In genomic region chr1:156074575-156074974, GRCm38 (mm10) we compare ENCODE assay signal across 10 mouse cellular contexts. TPM values are rescaled to one million over a fixed set of nuclear protein-coding genes. Genes with fewer than 3 reads are reported as not detected.
DNase-seq lines count a peak whose midpoint lies in the region; TF ChIP-seq lines count a peak whose summit lies in the region.
"Had no signal": no experiment of that assay in that cellular context is flagged by ENCODE, and none has a peak within 500 bp of the region (broad histone marks: within the 10 kb centered on the region; RNA-seq: fewer than 3 reads in every experiment).

No protein-coding gene starts in this region.

- peaks cover 8% of the 10 kb centered on the region for H3K4me1 ChIP-seq in testis, adult 2 months (ENCODE audit: control insufficient read depth, insufficient read depth, low read length)

- no peaks in the 10 kb centered on the region for H3K36me3 ChIP-seq in testis, adult 2 months (ENCODE audit: control insufficient read depth, insufficient read depth, low read length)
- H3K36me3 ChIP-seq: embryonic facial prominence, embryonic 12.5 days; heart, embryonic 13.5 days had no signal

- peak overlapping the region; percentile 44 for H3K4me3 ChIP-seq in testis, adult 2 months (ENCODE audit: control insufficient read depth, low read depth, low read length)
- H3K4me3 ChIP-seq: embryonic facial prominence, embryonic 12.5 days; heart, embryonic 13.5 days had no signal

- no peak for TF ChIP-seq CTCF in testis, adult 2 months (IDR thresholded peaks at IDR 0.05; ENCODE audit: control insufficient read depth, insufficient read depth, insufficient replicate concordance, low read depth, low read length)

- TF ChIP-seq POLR2A in testis, adult 2 months (IDR thresholded peaks at IDR 0.05; ENCODE audit: control insufficient read depth, low read depth, low read length) = no peak

- no peaks in the 10 kb centered on the region for H3K27me3 ChIP-seq in testis, adult 2 months (ENCODE audit: control insufficient read depth, insufficient read depth, low read length)
- H3K27me3 ChIP-seq: embryonic facial prominence, embryonic 12.5 days; heart, embryonic 13.5 days had no signal

- DNase-seq in gastrocnemius, postnatal 10 days = peak; percentile 34
- DNase-seq in gastrocnemius, postnatal 25 days = no peak
- no peak for DNase-seq in testis, postnatal 14 days (ENCODE audit: low spot score)
- peak; percentile 77 to 85 for DNase-seq in kidney, postnatal 4 days
- DNase-seq in testis, postnatal 10 days (ENCODE audit: low spot score) = peak; percentile 58
- no peak for DNase-seq in thymus, postnatal 10 days (ENCODE audit: low spot score in 2 of 2)
- no peak for DNase-seq in layer of hippocampus, adult 18-20 months (ENCODE audit: low spot score in 2 of 2)

- peak overlapping the region; percentile 2 for H3K27ac ChIP-seq in testis, adult 2 months (ENCODE audit: control insufficient read depth, insufficient read depth, low read depth, low read length)
- H3K27ac ChIP-seq: embryonic facial prominence, embryonic 12.5 days; heart, embryonic 13.5 days had no signal

RNA-seq across cellular contexts. Expression of gene Tor1aip1, which starts 38.3 kb away (rescaled TPM):
- 10 to 100 TPM; 74.1 to 76.2 TPM for total RNA-seq in gastrocnemius, postnatal 10 days (2021)
- total RNA-seq in gastrocnemius, postnatal 25 days (2021) = 10 to 100 TPM; 79.8 to 91.5 TPM
- 223 and 268 TPM in 2 replicates for polyA plus RNA-seq in testis, adult 2 months (2012; rRNA removed)
- total RNA-seq in layer of hippocampus, adult 18-20 months (2021) = 10 to 100 TPM; 34.1 to 36.4 TPM

RNA-seq across cellular contexts. Expression of gene Tor1aip2, which starts 39.4 kb away (rescaled TPM):
- total RNA-seq in gastrocnemius, postnatal 10 days (2021) = 10 to 100 TPM; 64.9 to 78.2 TPM
- total RNA-seq in gastrocnemius, postnatal 25 days (2021) = 10 to 100 TPM; 46.5 to 48.6 TPM
- polyA plus RNA-seq in testis, adult 2 months (2012; rRNA removed) = 55.4 and 59.8 TPM in 2 replicates
- total RNA-seq in layer of hippocampus, adult 18-20 months (2021) = 10 to 100 TPM; 45.2 to 52.8 TPM

Comparison
In these comparisons a context has a peak if more than half of its experiments do, and no peak if none do; other contexts are left out.
1. DNase-seq: peak in gastrocnemius, postnatal 10 days (single experiment), kidney, postnatal 4 days (2 of 2) and testis, postnatal 10 days (single experiment); none in gastrocnemius, postnatal 25 days (single experiment), testis, postnatal 14 days (single experiment), thymus, postnatal 10 days (0 of 2) and layer of hippocampus, adult 18-20 months (0 of 2).